Mouse (Mus musculus) midbrain, embryonic 11.5 days (tissue): Measurements from ENCODE around the gene Cyth3. TPM values are rescaled to one million over a fixed set of nuclear protein-coding genes. Genes with fewer than 3 reads are reported as not detected.

Source experiments
- ATAC-seq: fragments of 200-750 bp; cut with Nextera tagmentation; 2 replicates; pipeline ENCODE4 v1.8.0; 2017; ENCODE audit warnings: moderate TSS enrichment, moderate library complexity; ENCODE audit not compliant: low FRiP score
- DNase-seq: peaks from one replicate; pipeline ENCODE4 v3.0.0; 2015; ENCODE audit warnings: low spot score; ENCODE audit errors: missing footprints
- H3K27ac ChIP-seq: fragments of 300-500 bp; sonication (generic); 2 replicates; pipeline ENCODE4 v1.5.1; 2014; ENCODE audit warnings: low read depth, low read length
- H3K27me3 ChIP-seq: fragments of 300-500 bp; sonication (generic); 2 replicates; pipeline ENCODE4 v1.6.1; 2014; ENCODE audit warnings: mild to moderate bottlenecking, low read length, moderate library complexity, mixed read lengths; ENCODE audit not compliant: control insufficient read depth, insufficient read depth
- H3K36me3 ChIP-seq: fragments of 300-500 bp; sonication (generic); 2 replicates; pipeline ENCODE4 v1.6.1; 2014; ENCODE audit warnings: mild to moderate bottlenecking, low read length, moderate library complexity, mixed read lengths; ENCODE audit not compliant: control insufficient read depth, insufficient read depth
- H3K4me1 ChIP-seq: fragments of 300-500 bp; sonication (generic); 2 replicates; pipeline ENCODE4 v1.6.1; 2014; ENCODE audit warnings: low read length; ENCODE audit not compliant: control insufficient read depth, insufficient read depth
- H3K4me2 ChIP-seq: fragments of 300-500 bp; sonication (generic); 2 replicates; pipeline ENCODE4 v1.6.1; 2014; ENCODE audit warnings: mild to moderate bottlenecking, moderate library complexity
- H3K4me3 ChIP-seq: fragments of 300-500 bp; sonication (generic); 2 replicates; pipeline ENCODE4 v1.5.1; 2014; ENCODE audit warnings: low read depth, low read length
- H3K9ac ChIP-seq: fragments of 300-500 bp; sonication (generic); 2 replicates; pipeline ENCODE4 v1.6.1; 2014; ENCODE audit warnings: low read length
- H3K9me3 ChIP-seq: fragments of 300-500 bp; sonication (generic); 2 replicates; pipeline ENCODE4 v1.6.1; 2016; ENCODE audit warnings: low read length; ENCODE audit not compliant: control insufficient read depth
- whole genome bisulfite sequencing: fragments of 180-500 bp; shearing (Covaris S2); extraction: QIAGEN DNeasy Blood & Tissue Kit; methylation state at CpG from one replicate; pipeline ENCODE4 v1.1.7; 2014; 5-methylcytosine and 5-hydroxymethylcytosine counted together
- polyA plus RNA-seq: library from polyadenylated mRNA; unstranded; fragments of >200 nt; fragmentation: Nextera tagmentation; extraction: Ambion mirVana; gene quantifications from 2 replicates; pipeline ENCODE4 v1.2.1, GENCODE M21; 2014

Cyth3 gene
- polyA plus RNA-seq, 1 experiment from 2014 or later = 27.6 TPM

DNA sequence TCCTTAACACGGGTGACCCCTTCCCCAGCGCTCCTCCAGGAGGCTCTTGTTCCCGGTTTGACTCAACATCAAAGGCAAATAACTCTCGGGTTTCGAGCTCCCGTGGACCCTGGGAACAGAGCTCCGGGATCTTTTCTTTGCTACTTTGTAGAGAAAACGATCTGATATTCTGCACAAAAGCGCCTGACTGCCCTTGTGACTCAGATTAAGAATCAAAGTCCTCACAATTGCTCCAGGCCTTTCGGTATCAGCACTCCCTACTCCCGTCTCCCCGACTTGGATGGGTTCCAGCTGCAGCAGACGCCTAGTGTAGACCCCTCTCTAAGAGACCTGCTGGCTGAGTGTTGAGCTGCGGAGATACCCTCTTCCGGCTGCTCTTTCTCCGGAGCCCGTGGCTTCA, 33.1 kb upstream of the Cyth3 start:
- no peak for ATAC-seq
- peak; percentile 89 for DNase-seq
- 47% methylated on average over 17 of the region's 17 CpGs for WGBS

DNA sequence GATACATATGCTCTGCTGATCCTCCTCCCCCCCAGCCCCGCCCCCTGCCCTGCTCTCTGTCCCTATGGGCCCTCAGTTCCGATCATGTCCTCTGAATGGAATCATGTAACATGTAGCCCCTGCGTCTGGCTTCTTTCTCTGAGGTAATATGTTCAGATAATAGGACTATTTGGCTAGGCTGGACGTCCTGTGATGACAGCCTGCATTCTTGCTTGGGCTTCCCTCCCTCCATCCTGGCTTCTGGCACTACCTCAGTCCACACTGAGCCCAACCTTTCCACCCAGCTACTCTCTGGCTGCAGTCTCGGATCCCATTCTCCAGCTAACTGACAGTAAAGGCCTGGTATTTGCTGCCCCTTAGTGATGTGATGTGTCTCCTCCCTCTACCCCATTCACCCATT, 29.3 kb upstream of the Cyth3 start:
- Histone ChIP-seq H3K9me3 (no peaks in the 10 kb centered on the region), H3K4me2 (no peak overlapping the region), H3K9ac (no peak overlapping the region), H3K4me1 (peaks cover 7% of the 10 kb centered on the region), H3K36me3 (no peaks in the 10 kb centered on the region), H3K4me3 (no peak overlapping the region), H3K27ac (no peak overlapping the region), H3K27me3 (no peaks in the 10 kb centered on the region)
- DNase-seq (no peak), ATAC-seq (no peak)
- 71% methylated on average over 5 of the region's 5 CpGs for WGBS

More for the DNA sequence above, 33.1 kb upstream of the Cyth3 start:
- Histone ChIP-seq H3K9me3 (no peaks in the 10 kb centered on the region), H3K9ac (no peak overlapping the region), H3K4me2 (no peak overlapping the region), H3K27me3 (no peaks in the 10 kb centered on the region), H3K4me1 (peaks cover 7% of the 10 kb centered on the region), H3K27ac (no peak overlapping the region), H3K36me3 (no peaks in the 10 kb centered on the region), H3K4me3 (no peak overlapping the region)

DNA sequence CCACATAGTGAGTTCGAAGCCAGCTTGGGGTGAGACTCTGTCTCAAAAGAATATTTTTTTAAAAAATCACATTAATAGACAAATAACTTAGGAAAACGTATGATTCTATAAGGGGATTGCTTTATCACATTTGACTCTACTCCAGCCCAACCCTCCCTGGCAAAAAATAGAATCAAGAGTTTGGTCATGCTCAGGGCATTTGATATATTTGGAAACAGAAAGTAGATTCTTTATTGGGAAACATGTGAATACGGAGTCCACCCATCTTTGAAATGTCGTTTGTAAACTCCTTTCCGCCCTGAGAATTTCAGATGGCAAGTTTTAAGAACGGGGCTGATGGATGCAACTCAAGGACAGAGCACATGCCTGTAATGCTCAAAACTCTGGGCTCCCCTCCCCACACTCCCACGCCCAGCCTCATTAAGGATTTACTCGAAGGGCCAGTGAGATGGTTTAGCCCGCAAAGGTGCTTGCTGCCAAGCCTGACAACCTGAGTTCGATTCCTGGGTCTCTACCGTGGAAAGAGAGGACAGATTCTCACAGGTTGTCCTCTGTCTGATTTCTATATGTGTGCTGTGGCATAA, 28.6 kb upstream of the Cyth3 start:
- Histone ChIP-seq H3K4me3 (no peak overlapping the region), H3K9ac (no peak overlapping the region), H3K27ac (no peak overlapping the region), H3K9me3 (no peaks in the 10 kb centered on the region), H3K27me3 (no peaks in the 10 kb centered on the region), H3K4me1 (peaks cover 4% of the 10 kb centered on the region; the same call in 1 of the 2 replicates), H3K4me2 (no peak overlapping the region), H3K36me3 (no peaks in the 10 kb centered on the region)
- DNase-seq (no peak), ATAC-seq (no peak)
- WGBS = 90% methylated on average over 11 of the region's 11 CpGs

DNA sequence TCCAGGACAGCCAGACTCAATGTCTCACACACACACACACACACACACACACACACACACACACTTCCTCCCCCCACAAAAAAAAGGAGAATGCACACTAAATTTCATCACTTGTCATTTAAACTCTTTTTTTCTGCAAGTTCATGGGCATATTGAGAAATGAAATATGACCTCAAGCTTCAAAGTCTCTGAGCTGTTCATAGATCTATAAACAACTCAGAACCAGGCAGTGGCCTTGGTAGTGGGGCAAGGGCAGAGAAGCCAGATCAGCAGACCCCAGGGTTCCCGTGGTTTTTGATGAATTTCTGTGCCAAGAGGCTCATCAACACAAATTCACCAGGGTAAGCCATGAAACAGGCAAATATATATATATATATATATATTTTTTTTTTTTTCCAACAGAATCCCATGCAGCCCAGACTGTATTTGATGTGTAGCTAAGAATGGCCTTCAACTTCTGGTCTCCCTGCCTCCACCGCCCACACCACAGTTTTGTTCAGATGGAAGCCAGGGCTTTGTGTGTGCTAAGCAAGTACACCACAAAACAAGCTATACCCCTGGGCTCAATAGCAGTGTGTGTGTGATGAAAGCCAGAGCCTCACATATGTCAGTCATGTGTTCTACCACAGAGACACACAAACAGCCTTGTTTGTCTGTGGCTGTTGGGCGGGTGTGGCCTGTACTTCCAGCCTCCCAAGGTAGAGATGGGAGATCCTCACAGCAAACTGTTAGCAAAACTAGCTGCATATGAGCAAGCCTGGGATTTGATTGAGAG, 27.8 kb upstream of the Cyth3 start:
- Histone ChIP-seq H3K36me3 (no peaks in the 10 kb centered on the region), H3K4me1 (peaks cover under 1% of the 10 kb centered on the region; the same call in 1 of the 2 replicates), H3K9me3 (no peaks in the 10 kb centered on the region), H3K9ac (no peak overlapping the region), H3K4me2 (no peak overlapping the region), H3K27ac (no peak overlapping the region), H3K27me3 (no peaks in the 10 kb centered on the region), H3K4me3 (no peak overlapping the region)
- no peak for ATAC-seq
- no peak for DNase-seq
- 78% methylated on average over 3 of the region's 3 CpGs for WGBS

DNA sequence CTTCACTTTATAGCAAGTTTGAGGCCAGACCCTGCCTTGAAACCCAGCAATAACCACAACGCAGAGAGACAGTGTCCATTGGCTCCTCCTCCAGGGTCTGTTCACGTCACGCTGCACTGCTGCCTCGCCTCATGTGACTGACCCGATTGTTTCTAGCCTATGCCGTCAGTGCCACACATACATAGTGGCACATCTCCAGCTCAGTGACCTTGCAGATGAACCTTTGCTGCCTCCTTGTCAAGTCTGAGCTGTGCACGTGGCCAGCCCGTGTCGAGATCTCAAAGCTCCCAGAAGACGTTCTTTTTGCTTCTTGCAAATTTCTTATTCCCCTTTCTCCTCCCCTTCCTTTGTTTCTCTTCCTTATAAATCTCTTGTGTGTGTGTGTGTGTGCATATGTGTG, 20.2 kb upstream of the Cyth3 start:
- Histone ChIP-seq H3K4me3 (no peak overlapping the region), H3K27ac (no peak overlapping the region), H3K9me3 (no peaks in the 10 kb centered on the region), H3K4me2 (no peak overlapping the region), H3K27me3 (no peaks in the 10 kb centered on the region), H3K9ac (no peak overlapping the region), H3K36me3 (no peaks in the 10 kb centered on the region), H3K4me1 (no peaks in the 10 kb centered on the region)
- 79% methylated on average over 10 of the region's 10 CpGs for WGBS
- ATAC-seq = no peak
- no peak for DNase-seq

DNA sequence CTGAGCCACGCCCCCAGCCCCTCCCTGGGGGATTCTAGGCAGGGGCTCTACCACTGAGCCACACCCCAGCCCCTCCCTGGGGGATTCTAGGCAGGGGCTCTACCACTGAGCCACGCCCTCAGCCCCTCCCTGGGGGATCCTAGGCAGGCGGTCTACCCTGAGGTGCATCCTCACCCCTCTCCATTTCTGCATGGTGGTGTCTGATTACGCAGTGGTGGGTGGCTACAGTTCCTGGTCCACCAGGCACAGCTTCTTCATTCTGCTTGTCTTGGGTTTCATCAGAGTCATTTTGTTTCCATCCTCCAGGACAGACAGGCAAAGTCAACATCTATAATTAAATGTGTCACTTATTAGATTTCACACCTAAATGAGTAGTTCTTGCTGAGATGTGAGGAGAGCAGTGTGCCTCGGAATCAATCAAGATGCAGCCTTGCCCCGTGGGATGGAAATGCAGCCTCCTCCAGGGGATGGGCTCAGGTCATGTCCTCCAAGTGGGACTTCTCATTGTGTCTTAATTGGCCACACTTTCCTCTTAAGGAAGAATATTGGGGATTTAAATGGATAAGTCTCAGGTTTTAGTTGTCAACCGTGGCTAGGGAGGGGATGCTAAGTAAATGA, 18.0 kb upstream of the Cyth3 start:
- DNase-seq (no peak), ATAC-seq (no peak)
- H3K27ac ChIP-seq = no peak overlapping the region
- WGBS = 79% methylated on average over 7 of the region's 7 CpGs
- no peak overlapping the region for H3K4me2 ChIP-seq
- no peaks in the 10 kb centered on the region for H3K9me3 ChIP-seq
- H3K27me3 ChIP-seq = no peaks in the 10 kb centered on the region
- H3K4me1 ChIP-seq = no peaks in the 10 kb centered on the region
- H3K4me3 ChIP-seq = no peak overlapping the region
- no peaks in the 10 kb centered on the region for H3K36me3 ChIP-seq
- no peak overlapping the region for H3K9ac ChIP-seq

DNA sequence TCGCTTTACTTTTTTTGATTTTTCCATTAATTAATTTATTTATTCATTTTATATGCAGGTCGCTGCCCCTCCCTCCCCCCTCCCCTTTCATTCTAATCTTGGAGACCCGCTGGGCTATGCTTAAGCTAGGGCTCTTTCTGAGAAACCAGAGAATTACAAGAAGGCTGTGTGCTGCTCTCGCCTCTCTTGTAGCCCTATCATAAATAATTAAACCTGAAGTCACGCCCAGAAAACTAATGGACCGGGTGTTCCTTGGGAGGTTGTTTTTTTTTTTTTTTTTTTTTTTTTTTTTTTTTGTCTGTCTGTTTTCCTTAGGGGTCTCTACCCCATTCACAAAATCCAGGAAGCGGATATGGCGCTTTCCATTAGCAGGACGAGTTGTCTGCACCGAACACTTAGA, 15.5 kb upstream of the Cyth3 start:
- H3K9me3 ChIP-seq = no peaks in the 10 kb centered on the region
- ATAC-seq = no peak

DNA sequence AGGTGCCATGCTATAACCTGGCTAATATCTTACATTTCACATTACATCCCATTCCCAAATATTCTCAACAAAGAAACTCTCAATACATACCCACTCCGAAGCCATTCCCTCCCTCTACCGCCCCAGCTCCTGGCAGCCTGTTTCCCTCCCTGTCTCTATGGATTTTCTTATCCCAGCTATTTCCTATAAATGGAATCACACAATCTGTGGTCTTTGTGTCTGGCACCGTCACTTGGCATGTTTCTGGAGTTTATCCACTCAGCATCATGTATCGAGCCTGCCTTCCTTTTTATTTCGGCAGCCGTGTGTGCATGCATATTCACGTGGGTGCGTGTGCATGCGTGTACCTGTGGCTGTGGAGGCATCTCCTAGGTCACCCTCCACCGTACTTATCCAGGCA, 14.1 kb upstream of the Cyth3 start:
- H3K27me3 ChIP-seq = no peaks in the 10 kb centered on the region
- no peak overlapping the region for H3K4me3 ChIP-seq
- ATAC-seq (no peak), DNase-seq (no peak)
- H3K4me1 ChIP-seq = no peaks in the 10 kb centered on the region
- H3K4me2 ChIP-seq = no peak overlapping the region
- WGBS = 91% methylated on average over 10 of the region's 10 CpGs
- H3K9me3 ChIP-seq = no peaks in the 10 kb centered on the region
- H3K36me3 ChIP-seq = no peaks in the 10 kb centered on the region
- no peak overlapping the region for H3K27ac ChIP-seq
- no peak overlapping the region for H3K9ac ChIP-seq

More for the DNA sequence above, 15.5 kb upstream of the Cyth3 start:
- Histone ChIP-seq H3K27ac (no peak overlapping the region), H3K4me3 (no peak overlapping the region), H3K4me2 (no peak overlapping the region), H3K4me1 (no peaks in the 10 kb centered on the region), H3K9ac (no peak overlapping the region), H3K36me3 (no peaks in the 10 kb centered on the region), H3K27me3 (no peaks in the 10 kb centered on the region)
- DNase-seq = no peak
- 89% methylated on average over 10 of the region's 10 CpGs for WGBS

DNA sequence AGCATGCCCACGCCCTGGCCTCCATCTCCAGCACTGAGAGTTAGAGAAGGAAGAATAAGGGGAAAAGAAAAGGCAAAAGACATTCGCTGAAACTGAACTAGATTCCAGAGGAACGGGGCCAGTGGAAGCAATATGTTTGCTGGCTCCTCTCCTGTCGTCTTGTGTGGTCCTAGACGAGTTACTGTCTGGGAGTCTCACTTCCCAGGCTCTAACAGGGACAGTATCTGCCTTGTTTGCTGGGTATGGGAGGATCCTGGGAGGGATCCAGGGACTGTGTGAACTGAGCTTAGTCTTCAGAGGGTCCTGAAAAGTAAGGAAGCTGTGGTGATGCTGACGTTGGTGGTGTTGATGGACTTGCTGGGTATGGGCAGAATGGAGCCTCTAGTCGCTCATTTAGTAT, 10.3 kb upstream of the Cyth3 start:
- H3K4me3 ChIP-seq = no peak overlapping the region

More for the DNA sequence above, 10.3 kb upstream of the Cyth3 start:
- no peak overlapping the region for H3K9ac ChIP-seq
- DNase-seq (no peak), ATAC-seq (no peak)
- H3K27me3 ChIP-seq = no peaks in the 10 kb centered on the region
- H3K9me3 ChIP-seq = no peaks in the 10 kb centered on the region
- WGBS = 85% methylated on average over 7 of the region's 7 CpGs
- no peak overlapping the region for H3K27ac ChIP-seq
- H3K36me3 ChIP-seq = no peaks in the 10 kb centered on the region
- no peaks in the 10 kb centered on the region for H3K4me1 ChIP-seq
- no peak overlapping the region for H3K4me2 ChIP-seq
